Mouse (Mus musculus) heart, adult 2 months (tissue): ENCODE measurements at regions not wholly inside any gene's neighbourhood (a gene's known extent, or its start where the extent isn't known, plus 50 kb on each side); places are given as distances from the start of the nearest gene placed in this dataset.

Experiments used
- CTCF ChIP-seq: fragments of 200-600 bp; IDR thresholded peaks from 2 replicates; pipeline ENCODE4 v1.8.1; 2022; ENCODE audit warnings: antibody characterized with exemption, mild to moderate bottlenecking, moderate library complexity
- POLR2A ChIP-seq: fragments of 200-500 bp; IDR thresholded peaks from 2 replicates; pipeline ENCODE4 v1.6.1; 2011; ENCODE audit warnings: mild to moderate bottlenecking, low read depth, low read length, control low read depth; ENCODE audit not compliant: insufficient read depth

DNA sequence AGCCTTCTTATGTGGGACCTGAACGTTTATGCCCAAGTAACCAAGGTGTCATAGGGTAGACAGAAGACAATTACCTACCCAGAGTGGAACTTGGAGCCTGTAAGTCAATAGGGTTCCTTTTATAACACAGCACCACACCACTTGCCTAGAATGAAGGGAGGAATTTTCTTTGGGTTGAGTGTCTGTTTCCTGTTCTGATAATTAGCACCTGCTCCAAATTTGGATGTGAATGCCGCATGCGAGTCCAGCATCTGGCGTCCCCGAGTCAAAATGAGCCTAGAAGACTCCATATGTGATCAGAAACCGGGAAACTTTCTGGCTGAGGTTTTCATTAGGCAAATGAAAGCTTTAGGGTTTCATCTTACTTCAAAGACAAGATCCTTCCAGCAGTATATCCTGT is 653.7 kb downstream of the Adgrl2 start:
- no peak for TF ChIP-seq CTCF
- TF ChIP-seq POLR2A = no peak
